Mouse (Mus musculus): ENCODE results near the gene S100a11.

The S100a11 gene

DNA sequence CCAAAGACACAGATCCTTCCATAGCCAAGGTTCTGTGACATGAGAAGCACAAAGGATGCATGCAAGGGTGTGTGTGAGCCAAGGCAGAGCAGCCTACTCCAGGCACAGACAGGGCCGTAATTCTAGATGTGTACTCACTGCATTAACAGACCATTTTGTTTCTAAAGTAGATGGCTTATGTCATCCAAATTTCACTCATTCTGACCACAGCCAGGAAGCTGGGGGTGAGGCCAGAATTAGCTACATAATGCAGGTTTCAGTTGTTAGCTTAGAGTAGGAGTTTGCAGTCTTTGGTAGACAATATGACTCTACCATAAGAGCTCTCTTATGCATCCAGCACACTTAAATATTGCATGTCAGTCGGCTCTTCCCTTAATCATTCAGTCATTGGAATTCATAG, 42.1 kb downstream of the S100a11 start:
- DNase-seq (ENCODE audit: low spot score), result no peak

DNA sequence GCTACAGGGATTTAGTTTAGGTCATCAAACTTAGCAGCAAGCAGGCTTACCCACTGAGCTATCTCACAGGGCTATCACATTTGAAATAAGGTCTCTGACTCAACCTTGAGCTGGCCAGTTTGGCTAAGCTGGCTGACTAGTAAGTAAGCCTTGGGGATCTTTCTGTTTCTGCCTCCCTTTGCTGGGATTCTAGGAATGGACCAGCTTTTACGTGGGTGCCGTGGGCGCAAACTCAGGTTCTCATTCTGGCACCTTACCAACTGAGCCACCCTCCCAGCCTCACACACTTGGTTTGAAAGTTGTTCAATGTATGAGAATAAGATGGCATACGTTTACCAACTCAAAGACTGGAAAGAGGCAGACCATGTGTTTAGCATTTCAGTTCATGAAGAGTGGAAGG, 42.9 kb downstream of the S100a11 start:
- DNase-seq (ENCODE audit: low spot score), result no peak

DNA sequence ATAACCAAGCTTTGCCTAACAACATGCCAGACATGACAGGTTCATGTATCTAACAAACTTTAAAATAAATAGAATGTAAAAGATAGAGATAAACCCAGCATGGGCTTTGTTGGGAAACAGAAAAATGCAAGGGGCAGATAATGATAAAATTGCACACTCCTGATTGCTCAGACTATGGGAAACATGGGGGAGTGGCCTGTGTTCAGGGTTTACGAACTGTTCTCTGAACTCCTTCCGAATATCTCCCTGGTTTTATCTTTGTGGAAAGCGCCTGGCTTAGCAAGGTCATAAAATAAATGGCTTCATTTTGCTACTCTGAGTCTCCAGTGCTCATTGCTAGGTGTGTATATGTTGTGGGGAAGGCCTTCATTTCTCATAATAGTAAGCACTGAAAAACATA, 46.6 kb downstream of the S100a11 start:
- DNase-seq (ENCODE audit: low spot score), result no peak

DNA sequence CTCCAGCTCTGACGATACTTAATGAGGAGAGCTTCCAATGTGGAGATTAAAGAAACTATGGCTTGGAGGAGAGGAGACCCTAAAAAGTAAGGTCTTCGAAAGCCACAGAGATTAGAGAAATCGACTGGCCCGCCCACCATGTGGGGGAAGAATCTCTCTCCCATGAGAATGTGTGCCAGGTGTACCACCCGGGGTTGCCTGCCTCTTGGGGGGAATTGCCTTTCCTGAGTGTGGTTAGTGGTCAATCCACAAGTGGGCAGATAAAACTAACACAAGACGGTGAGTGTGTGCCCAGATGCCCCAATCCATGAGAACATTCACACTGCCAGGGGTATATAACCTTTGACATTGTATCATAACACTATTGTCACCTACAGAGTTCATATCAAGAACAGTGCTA, 47.4 kb downstream of the S100a11 start:
- no peak for DNase-seq (ENCODE audit: low spot score)

DNA sequence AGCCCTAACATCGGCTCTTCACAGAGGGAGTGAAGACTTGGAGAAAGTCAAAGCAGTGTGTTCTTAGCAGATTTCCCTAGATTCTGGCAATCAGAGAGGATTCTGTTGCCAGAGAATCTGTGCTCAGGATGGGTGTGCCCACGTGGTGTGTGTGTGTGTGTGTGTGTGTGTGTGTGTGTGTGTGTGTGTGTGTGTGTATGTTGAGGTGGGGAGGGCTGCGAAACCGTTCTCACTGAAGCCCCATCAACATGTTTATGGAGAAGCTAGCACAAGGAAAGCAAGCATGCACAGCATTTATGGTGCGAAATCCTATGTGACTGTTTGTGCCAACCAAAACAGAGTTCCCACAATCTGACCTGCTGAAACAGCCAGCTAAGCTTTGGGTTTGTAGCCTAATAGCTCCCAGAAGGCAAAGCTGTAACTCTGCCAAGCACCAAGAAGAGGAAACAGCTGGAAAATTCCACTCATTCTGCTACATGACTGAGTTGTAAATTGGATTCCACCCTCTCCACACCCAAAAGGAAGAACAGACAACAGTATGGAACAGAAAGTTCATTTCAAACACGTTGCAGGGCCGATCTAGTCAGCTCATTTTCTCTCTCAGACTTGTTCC, 48.2 kb downstream of the S100a11 start:
- DNase-seq (ENCODE audit: low spot score), result peak; percentile 98

DNA sequence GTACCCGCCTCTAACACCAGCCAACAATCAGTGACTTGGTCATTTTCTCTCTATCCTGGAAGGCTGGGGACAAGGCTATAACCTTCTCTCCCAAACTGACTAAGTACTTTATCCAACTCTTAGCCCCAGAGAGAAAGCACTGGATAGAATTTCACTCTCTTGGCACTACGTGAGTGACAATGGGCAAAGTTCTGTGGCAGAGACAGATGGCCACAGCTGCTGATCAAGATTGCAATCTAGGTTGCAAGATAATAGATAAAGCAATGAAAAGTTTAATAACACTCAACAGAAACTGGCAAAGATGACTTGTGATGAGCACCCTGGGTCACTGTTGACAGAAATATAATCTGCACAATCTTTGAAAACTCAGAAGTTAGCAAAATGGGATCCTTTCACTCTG, 48.8 kb downstream of the S100a11 start:
- DNase-seq (ENCODE audit: low spot score), result no peak

DNA sequence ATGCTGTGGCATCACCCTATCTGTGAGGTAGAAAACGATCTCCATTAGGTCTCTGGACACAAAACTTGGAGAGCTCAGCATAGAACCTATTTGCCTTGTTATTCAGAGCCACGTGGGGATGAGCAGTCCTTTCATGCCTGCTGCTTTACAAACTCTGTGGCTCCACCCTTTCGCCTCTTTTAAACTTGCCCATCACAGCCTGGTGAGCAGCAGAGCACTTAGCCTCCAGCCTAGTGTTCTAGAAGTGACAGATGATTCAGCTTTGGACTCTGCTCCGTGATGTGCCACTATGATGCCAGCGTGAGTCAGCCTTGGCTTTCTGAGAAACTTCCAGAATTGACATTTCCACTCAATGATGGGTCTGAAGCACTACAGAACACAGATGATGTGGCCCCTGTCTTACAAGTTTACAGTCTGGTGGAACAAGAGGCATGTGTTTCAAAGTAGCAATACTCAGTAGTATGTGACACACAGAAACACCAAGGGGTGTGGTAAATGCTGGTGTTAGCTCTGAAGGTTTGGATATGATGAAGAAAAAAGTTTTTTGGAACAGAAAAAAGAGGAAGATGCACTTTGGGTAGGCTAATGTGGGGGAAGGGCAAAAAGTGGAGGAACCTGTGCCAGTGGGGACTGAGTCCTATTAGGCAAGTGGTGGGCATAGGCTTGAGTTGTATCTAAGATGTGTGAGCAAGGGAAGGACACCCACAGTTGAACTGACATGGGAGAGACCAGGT, 51.9 kb downstream of the S100a11 start:
- peak; percentile 77 for DNase-seq (ENCODE audit: low spot score)

All from adipocyte (in vitro differentiated cells).